Mouse (Mus musculus): ENCODE data around the gene Aff3.

DNA sequence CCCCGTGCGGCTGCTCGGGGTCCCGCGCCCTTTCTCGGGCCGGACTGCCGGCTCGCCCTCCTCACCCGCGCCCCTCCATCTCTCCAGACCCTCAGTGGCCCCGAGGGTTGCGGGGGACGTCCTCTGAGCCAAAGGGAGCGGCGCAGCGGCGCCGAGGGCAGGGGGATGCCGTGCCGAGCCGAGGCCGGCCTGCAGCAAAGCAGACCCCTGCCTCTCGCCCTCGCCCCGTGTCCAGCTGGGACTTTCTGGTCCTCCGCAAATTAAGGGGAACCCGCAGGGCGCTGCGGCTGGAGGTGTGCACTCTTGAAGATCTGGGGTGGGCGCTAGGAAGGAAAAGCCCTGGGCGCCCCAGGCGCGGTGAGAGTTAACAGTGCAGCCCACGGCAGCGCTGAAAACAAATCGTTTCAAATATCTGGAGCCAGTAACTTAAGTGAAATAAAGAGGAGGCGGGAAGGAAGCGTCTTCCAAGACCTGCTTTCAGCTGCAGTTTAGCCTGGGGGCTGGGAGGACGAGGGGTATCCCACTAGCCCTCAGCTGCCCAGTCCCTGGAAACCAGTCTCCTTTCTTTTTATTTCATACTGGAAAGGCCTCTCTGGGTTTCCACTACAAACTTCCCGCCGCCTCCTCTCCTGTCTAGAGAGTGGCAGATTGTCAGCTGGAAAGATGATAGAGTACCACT, 36.9 kb downstream of the Aff3 start:
- TF ChIP-seq CTCF (conservative IDR thresholded peaks at IDR 0.05; ENCODE audit: insufficient read depth, insufficient read length, low read depth, low read length) (no peak), POLR2A (IDR thresholded peaks at IDR 0.05; ENCODE audit: low read depth, low read length) (no peak)
